Mouse (Mus musculus): ENCODE results near the gene Matn3. TPM values are rescaled to one million over a fixed set of nuclear protein-coding genes. Genes with fewer than 3 reads are reported as not detected.

The Matn3 gene
- total RNA-seq, 2 experiments from 2014 or later: 0.09 TPM; not detected in 1

Other genes starting within 250 kb of the Matn3 start
- gene Sdc1, start 176.6 kb upstream of the Matn3 start, total RNA-seq (2021): 10 to 100 TPM; 30.2 to 30.8 TPM
- gene Laptm4a, start 26.3 kb upstream of the Matn3 start, total RNA-seq (2021): 100 to 1,000 TPM; 358 to 362 TPM
- 10 to 100 TPM; 14.9 to 16.7 TPM for gene Wdr35, start 26.0 kb downstream of the Matn3 start, total RNA-seq (2021)
- gene Ttc32, start 82.1 kb downstream of the Matn3 start, total RNA-seq (2021): 10 to 100 TPM; 14.9 to 17.9 TPM